Mouse (Mus musculus): ENCODE data around the gene Ifnlr1. TPM values are rescaled to one million over a fixed set of nuclear protein-coding genes. Genes with fewer than 3 reads are reported as not detected.
"Not testable (repeated sequence)": the region's sequence is repeated elsewhere in the genome, so short reads cannot be mapped to it uniquely, and the experiment has no call there.

The Ifnlr1 gene
- total RNA-seq (2021), result 0.30 and 0.60 TPM in 2 replicates
- long read RNA-seq, experiment 1, result 0 reads
- long read RNA-seq, experiment 2, full-length matches to known transcripts, result 1 of 1 reads
- long read RNA-seq, experiment 2, partial matches to known transcripts, result 0 of 1 reads
- long read RNA-seq, experiment 2, other reads (novel, unspliced or antisense), result 0 of 1 reads

DNA sequence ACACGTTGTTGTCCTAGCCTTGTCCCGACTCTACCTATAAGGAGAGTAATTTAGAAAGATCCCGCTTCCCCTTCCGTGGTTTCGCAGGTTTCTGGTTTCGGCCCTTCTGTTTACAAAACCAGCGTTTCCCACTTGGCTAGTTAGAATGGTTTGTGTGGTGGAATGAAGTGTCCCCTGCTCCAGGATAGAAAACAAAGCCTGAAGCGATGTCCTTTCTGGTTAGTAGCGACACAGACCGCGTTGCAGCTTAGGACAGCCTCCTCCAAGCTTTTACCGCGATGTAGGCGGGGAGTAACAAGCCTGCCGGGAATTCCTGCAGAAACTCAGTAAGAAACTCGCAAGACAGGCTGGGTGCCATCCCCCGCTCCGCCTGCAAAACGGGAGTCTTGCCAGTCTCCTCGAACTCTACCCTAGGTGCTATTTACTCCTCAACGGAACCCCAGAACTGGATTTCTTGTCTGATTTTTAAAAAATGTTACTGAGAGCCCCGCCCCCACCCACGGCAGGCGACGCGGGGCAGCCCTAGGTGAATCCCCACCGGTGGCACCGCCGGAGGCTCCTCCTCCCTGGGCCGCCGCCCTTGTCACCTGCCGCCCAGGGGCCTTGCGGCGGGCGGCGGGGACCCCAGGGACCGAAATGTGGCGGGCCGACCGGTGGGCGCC, at the start of gene Ifnlr1:
Gene Ifnlr1, plus strand, starts transcription at position 382 of the 662 bp plus-strand sequence.
- DNase-seq, result peak; percentile 66

DNA sequence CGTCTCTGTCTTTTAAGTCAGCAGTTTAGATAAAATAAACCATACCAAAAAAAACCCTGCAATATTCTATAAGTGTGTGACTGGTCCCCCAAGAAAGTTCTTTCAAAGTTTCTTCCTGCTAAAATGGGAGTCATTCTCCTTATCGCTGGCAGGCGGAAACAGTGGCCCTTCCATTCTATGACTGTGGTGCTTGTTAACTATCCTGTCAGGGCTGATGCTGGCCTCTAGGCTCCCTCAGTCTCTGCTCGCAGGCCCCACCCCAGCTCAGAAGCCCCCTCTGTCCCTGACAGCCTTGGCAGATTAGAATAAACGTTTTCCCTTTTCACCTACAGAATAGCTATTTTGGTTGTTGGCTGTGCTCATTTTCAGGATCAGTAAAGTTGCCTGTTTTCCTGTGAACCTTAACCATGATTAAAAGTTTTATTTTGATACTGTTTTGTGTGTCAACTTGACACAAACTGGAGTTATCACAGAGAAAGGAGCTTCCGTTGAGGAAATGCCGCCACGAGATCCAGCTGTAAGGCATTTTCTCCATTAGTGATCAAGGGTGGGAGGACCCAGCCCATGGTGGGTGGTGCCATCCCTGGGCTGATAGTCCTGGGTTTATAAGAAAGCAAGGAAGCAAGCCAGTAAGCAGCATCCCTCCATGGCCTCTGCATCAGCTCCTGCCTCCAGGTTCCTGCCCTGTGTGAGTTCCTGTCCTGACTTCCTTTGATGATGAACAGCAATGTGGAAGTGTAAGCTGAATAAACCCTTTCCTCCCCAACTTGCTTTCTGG, 44.6 kb upstream of the Ifnlr1 start:
- DNase-seq, result not testable (repeated sequence)

GRCm38 (mm10) chr4:135645022-135645637, 41.0 kb upstream of the Ifnlr1 start:
- peak; percentile 27 for DNase-seq

DNA sequence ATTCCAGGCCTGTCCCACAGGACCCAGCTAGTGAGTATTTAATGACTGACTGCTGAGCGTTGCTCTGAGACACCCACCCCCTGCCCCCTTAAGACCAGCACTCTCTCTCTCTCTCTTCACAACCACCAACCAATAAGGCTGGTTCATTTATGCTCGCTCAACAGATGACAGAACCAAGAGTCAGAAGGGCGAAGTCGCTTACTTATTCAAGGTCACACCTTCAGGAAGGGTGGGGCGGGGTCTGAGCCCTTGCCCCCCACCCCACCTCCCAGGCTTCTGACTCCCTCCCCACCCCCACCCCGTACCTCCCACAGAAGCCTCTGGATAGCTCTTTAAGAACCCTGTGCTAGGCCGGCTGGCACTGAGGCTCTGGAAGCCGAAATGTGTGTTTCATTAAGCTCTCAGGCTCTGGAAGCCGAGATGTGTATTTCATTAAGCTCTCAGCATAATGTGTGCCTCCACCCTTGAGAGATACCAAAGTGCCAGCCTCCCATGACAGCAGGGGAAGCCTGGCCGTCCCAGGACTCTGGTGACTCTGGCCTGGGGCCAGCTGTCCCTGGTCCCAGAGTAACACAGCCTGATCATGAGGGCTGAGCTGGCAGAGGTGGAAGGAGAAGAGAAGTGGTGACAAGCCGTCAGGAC, 33.0 kb upstream of the Ifnlr1 start:
- peak; percentile 76 for DNase-seq

DNA sequence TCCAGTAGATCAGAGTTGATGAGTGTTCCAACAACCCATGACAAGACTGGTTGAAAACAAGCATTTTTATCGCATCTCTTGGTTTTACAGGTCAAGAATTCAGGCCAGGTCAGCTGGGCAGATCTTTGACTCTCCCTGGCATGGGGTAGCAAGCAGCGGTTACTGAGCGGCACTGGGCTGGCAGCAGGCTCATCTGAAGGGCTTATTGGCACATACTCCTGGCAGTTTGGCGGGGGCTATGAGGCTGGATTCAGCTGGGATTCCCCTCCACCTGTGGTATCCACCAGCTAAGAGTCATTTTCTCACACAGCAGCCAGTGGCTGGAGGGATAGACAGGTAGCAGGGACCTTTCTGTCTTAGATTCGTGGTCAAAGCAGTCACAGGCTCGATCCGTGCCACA, 32.1 kb upstream of the Ifnlr1 start:
- no peak for DNase-seq

DNA sequence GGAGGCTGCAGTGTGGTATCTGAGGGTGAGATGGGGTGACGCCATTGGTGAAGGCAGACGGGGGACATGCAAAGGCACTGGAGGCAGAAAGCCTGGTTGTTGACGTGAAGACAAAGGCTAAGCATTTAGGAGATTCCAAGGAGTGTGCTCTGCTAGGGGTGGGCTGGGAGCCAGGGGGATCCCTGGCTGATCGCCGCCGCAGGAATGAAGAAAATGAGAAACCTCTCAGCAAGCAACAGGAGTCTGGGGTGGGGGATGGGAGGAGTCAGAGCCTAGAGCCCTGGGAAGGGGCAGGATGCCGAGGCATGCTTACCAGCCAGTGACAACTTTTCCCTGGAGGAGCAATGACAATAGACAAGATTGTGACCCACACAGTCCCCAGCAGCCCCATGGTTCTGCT, 30.6 kb upstream of the Ifnlr1 start:
- peak; percentile 40 for DNase-seq

GRCm38 (mm10) chr4:135656094-135656589, 29.9 kb upstream of the Ifnlr1 start:
- peak; percentile 44 for DNase-seq

DNA sequence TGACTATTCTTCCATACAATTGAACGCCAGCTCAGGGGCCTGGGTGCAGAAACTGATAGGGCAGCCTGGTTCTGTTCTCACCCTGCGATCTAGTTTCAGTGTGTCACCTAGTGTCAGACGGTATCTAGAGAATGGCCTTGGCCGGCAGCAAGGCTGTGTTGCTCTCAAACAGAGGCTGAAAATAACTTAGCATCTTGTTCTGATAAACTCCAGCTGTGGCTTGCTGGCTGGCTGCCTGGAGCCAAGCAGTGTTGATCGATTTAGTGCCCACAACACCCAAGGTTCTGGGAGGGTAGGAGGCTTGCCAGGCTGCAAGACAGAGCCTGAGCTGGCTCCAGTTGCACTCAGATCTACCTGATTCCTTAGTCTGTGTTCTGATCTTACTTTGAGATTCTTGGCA, 27.6 kb upstream of the Ifnlr1 start:
- peak; percentile 57 for DNase-seq

DNA sequence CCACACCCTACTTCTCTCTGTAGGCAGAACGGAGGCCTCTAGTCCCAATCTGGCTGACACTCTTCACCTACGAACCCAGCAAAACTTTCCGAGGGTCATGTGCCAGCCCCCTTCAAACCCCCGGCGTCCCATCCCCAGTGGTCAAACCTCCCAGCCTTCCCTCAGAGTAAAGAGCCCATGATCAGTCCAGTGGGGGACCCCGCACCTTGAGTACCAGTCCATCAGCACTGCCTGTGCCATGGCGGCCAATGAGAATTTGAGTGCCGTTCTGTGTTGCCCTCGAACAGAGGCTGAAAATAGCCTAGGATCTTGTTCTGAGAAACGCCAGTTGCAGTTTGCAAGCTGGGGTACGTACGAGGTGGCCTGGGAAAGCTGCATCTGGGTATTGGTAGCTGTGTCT, 27.2 kb upstream of the Ifnlr1 start:
- no peak for DNase-seq

DNA sequence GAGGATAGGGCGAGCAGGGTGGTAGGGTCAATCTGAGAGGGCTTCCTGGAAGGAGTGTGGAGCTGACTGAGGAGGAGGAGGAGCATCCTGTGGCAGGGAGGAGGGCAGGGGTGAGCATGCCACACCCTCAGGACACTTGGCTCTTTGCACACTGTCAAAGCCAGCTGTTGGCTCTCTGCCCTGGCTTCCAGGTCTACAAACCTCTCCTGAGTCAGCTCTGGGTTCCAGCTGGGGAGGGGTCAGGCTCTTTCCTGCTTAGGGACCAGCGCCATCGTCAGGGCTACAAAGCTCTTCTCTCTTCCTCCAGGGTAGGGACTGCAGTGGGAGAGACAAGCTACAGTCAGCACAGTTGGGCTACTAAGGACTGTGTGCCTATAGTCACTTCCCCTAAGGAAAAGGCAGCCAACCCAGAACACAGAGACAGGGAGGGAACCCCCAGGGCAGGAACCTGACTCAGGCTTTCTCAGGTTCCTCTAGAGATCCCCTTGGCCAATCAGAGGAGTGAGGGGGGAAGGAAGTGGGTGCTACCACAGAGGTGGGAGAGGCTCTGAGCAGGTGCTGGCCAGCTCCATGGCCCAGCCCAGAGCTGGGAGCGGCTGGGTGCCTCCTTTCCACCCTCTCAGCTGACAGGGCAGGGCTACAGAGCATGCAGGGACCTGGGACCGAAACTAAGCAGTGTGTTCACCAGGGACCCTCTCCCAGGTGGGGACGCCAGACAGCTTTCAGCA, 24.8 kb upstream of the Ifnlr1 start:
- DNase-seq, result peak; percentile 64

DNA sequence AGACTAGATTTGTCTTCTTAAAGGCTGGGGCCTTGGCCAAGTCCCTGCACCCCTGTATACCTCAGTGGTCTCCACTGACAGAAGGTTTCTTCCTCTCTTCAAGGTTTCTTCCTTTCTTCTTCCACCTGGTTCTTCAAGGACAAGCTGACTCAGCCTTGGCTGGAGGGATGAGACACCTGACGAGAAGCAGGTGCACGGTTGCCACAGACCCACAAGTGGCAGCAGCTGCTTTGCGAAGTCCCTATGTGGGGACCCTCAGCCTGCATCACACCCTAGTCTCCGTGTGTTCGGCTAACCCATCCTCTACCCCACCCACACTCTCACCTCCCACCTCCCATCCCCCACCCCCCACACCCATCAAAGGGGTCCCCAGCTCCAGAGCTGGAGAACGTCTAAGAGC, 24.1 kb upstream of the Ifnlr1 start:
- no peak for DNase-seq

GRCm38 (mm10) chr4:135664656-135665055, 21.4 kb upstream of the Ifnlr1 start:
- no peak for DNase-seq

GRCm38 (mm10) chr4:135666192-135666975, 19.7 kb upstream of the Ifnlr1 start:
- peak; percentile 62 for DNase-seq

DNA sequence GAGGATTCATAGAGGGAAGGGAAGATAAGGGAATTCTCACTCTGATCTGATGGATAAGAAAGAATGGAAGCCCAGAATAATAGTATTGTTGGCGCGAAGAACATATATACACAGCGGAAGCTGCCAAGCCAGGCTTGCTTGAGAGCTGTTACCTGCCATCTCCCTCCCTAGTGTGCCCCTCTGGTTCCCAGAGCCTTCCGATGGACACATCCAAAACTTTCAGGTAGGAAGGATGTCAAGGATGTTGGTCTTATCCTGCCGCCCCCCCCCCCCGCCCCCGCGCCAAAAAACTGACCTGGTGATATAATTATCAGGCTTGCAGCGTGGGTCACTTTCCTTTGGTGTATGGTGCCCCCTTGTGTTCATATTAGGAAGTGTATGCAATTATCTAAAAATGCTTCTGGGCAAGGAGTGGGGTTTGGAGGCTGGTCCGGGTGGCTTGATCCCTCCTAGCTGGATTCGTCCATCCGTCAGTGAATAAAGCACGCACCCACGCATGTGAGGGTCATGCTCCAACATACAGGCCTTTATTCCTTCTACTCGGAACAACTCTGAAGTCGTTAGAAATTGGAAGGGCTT, 18.7 kb upstream of the Ifnlr1 start:
- DNase-seq, result peak; percentile 37

GRCm38 (mm10) chr4:135673507-135673906, 12.6 kb upstream of the Ifnlr1 start:
- no peak for DNase-seq

GRCm38 (mm10) chr4:135674993-135675392, 11.1 kb upstream of the Ifnlr1 start:
- DNase-seq, result no peak

GRCm38 (mm10) chr4:135676476-135676875, 9.6 kb upstream of the Ifnlr1 start:
- no peak for DNase-seq

DNA sequence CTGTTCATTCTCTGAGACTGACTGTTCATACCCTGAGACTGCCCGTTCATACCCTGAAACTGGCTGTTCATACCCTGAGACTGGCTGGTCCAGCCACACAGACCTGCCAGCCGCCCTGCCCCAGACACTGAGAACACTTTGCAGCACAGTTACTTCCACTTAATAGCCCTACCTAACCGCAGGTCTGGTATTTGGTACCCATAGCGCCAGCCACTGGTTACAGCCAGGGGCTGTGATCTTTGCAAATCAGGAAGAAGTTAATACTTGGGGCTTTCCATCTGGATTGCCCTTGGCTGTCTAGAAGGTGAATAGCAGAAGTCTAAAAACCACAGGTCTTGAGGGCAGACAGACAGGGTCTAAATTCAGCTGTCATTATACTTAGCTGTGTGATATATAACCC, 6.8 kb upstream of the Ifnlr1 start:
- no peak for DNase-seq

DNA sequence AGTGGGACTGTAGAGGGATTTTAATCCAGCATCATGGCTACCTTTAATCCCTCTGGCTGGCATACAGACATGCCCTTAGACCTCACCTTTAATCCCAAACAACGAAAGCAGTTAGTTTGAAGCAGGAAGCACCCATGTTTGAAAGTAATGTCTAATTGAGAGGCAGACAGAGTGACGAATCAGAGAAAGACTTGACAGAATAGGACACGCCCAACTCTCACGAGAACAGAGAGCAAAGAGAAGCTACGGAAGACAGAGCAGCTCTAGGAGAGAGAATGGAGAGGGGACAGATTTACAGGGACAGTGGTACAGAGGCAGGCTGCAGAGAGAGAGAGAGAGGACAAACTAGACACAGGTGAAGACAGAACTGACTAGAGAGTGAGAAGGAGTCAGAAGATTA, 4.3 kb upstream of the Ifnlr1 start:
- DNase-seq, result no peak

GRCm38 (mm10) chr4:135683553-135683952, 2.5 kb upstream of the Ifnlr1 start:
- peak; percentile 65 for DNase-seq

All from adrenal gland, postnatal 14 days (tissue).